Mouse (Mus musculus) MEL (cell line): ENCODE results near the gene Slc38a4.

ENCODE experiments used
- BHLHE40 ChIP-seq: IDR thresholded peaks from 2 replicates; pipeline ENCODE4 v1.6.1; 2012; ENCODE audit warnings: low read depth, mild to moderate bottlenecking, inconsistent platforms, low read length, improper control_type of control experiment, borderline replicate concordance
- CHD2 ChIP-seq: IDR thresholded peaks from 2 replicates; pipeline ENCODE4 v1.6.1; 2011; ENCODE audit warnings: low read length, improper control_type of control experiment
- CTCF ChIP-seq, 3 experiments: IDR thresholded peaks in 2 of 3; conservative IDR thresholded peaks in 1 of 3; 2 replicates each; pipeline ENCODE4 v1.5.1; 2011 to 2012; ENCODE audit warnings: low read length in 3 of 3, low read depth in 2 of 3, mild to moderate bottlenecking in 2 of 3, improper control_type of control experiment in 1 of 3, inconsistent platforms in 1 of 3, mixed read lengths in 1 of 3, moderate library complexity in 1 of 3; ENCODE audit not compliant: control insufficient read depth in 1 of 3, insufficient read depth in 1 of 3, poor library complexity in 1 of 3, severe bottlenecking in 1 of 3
- EP300 ChIP-seq, 2 experiments: IDR thresholded peaks; 2 replicates each; pipeline ENCODE4 v1.6.1; 2011; ENCODE audit warnings: improper control_type of control experiment in 2 of 2, low read length in 2 of 2, low read depth in 1 of 2, mild to moderate bottlenecking in 1 of 2
- ETS1 ChIP-seq: IDR thresholded peaks from 2 replicates; pipeline ENCODE4 v1.6.1; 2012; ENCODE audit warnings: low read depth, mild to moderate bottlenecking, inconsistent platforms, low read length, improper control_type of control experiment, moderate library complexity
- MAFK ChIP-seq: IDR thresholded peaks from 2 replicates; pipeline ENCODE4 v1.6.1; 2011; ENCODE audit warnings: low read depth, mild to moderate bottlenecking, low read length, improper control_type of control experiment, borderline replicate concordance
- MAZ ChIP-seq: IDR thresholded peaks from 2 replicates; pipeline ENCODE4 v1.6.1; 2012; ENCODE audit warnings: low read depth, mild to moderate bottlenecking, inconsistent platforms, low read length, improper control_type of control experiment
- MXI1 ChIP-seq: IDR thresholded peaks from 2 replicates; pipeline ENCODE4 v1.6.1; 2011; ENCODE audit warnings: mild to moderate bottlenecking, low read depth, low read length, improper control_type of control experiment
- NRF1 ChIP-seq: IDR thresholded peaks from 2 replicates; pipeline ENCODE4 v1.6.1; 2014; ENCODE audit warnings: low read depth, mild to moderate bottlenecking, inconsistent platforms, low read length, improper control_type of control experiment, moderate library complexity; ENCODE audit not compliant: poor library complexity, insufficient read depth, severe bottlenecking
- POLR2A ChIP-seq, 2 experiments: IDR thresholded peaks; 2 replicates each; pipeline ENCODE4 v1.6.1; 2011 to 2012; ENCODE audit warnings: low read length in 2 of 2, mild to moderate bottlenecking in 2 of 2, control low read depth in 1 of 2, improper control_type of control experiment in 1 of 2, low read depth in 1 of 2, moderate library complexity in 1 of 2; ENCODE audit not compliant: control insufficient read depth in 1 of 2, insufficient read depth in 1 of 2, poor library complexity in 1 of 2
- SIN3A ChIP-seq: IDR thresholded peaks from 2 replicates; pipeline ENCODE4 v1.6.1; 2012; ENCODE audit warnings: low read length, improper control_type of control experiment, inconsistent platforms
- SMC3 ChIP-seq: IDR thresholded peaks from 2 replicates; pipeline ENCODE4 v1.6.1; 2011; ENCODE audit warnings: low read depth, low read length, improper control_type of control experiment

DNA sequence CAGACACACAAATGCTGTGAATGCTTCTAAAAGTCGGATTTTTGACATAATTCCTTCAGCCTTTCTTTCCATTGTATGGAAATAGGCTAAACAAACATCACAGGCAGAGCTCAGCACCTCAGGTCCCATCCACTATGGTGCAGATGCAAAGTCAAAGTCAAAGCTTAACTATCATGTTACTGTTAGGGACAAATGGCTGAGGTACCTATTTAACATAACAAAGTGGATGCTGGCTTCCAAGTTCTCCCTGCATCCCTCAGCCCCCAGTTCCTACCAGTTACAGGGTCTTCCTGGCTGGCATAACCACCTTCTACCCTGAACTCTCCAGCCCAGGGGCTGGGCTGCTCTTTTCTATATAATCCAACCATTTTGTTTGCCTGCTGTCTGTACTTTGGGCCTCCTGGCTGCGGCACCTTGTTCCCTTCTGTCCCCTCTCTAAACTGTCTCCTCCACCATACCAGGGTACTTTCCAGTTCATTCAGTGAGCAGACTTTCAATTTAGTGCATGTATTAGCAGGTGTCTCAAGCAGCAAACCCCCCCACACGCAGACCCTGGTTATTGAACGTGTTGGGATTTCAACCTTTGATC, 27.6 kb downstream of the Slc38a4 start:
- TF ChIP-seq CTCF (IDR thresholded peaks at IDR 0.05 in 2 of 3, conservative IDR thresholded peaks at IDR 0.05 in 1 of 3; ENCODE audit: control insufficient read depth in 1 of 3, insufficient read depth in 1 of 3, low read depth in 2 of 3, low read length in 3 of 3, poor library complexity in 1 of 3, severe bottlenecking in 1 of 3), result no peak
- TF ChIP-seq SMC3, result no peak
- no peak for TF ChIP-seq BHLHE40
- no peak for TF ChIP-seq MAFK
- TF ChIP-seq POLR2A (IDR thresholded peaks at IDR 0.05; ENCODE audit: control insufficient read depth in 1 of 2, insufficient read depth in 1 of 2, low read depth in 1 of 2, low read length in 2 of 2, poor library complexity in 1 of 2), result no peak
- TF ChIP-seq MAZ, result no peak
- no peak for TF ChIP-seq SIN3A
- no peak for TF ChIP-seq EP300 (IDR thresholded peaks at IDR 0.05; ENCODE audit: low read depth in 1 of 2, low read length in 2 of 2)
- no peak for TF ChIP-seq MXI1
- no peak for TF ChIP-seq NRF1
- TF ChIP-seq CHD2, result no peak
- no peak for TF ChIP-seq ETS1
